Mouse (Mus musculus) testis, postnatal 14 days (tissue): ENCODE measurements around the gene Btbd6.

Experiments
- DNase-seq: peaks from one replicate; pipeline ENCODE4 v3.0.0; 2021; ENCODE audit warnings: low spot score

Gene Btbd6

GRCm38 (mm10) chr12:112952926-112953565 is 23.2 kb upstream of the Btbd6 start:
- DNase-seq = no peak

DNA sequence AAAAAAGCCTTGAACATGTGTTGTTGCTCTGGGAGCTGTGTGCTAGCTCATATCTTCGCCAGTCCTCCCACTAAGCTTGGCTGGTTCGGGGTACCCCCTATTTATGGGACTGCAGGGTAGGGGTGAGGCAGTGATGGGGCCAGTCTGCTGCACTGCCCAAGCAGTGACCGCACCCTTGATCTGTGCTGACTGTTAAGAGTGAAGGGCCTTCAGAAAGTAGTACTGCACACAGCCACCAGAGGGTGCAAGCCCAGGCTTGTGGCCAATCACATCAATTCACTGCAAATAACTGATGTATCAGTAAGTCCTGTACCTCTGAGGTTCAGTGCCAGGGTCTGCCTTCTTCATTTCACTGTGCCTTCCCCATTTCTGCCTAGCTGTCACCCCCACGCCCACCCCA is 20.5 kb upstream of the Btbd6 start:
- DNase-seq = no peak

- DNase-seq = no peak
Observed at GRCm38 (mm10) chr12:112958303-112958702, 18.0 kb upstream of the Btbd6 start.

- DNase-seq = no peak
Observed at GRCm38 (mm10) chr12:112959421-112959820, 16.9 kb upstream of the Btbd6 start.

GRCm38 (mm10) chr12:112961428-112961827 is 14.9 kb upstream of the Btbd6 start:
- no peak for DNase-seq

- DNase-seq = no peak
Observed at GRCm38 (mm10) chr12:112961872-112962271, 14.4 kb upstream of the Btbd6 start.

DNA sequence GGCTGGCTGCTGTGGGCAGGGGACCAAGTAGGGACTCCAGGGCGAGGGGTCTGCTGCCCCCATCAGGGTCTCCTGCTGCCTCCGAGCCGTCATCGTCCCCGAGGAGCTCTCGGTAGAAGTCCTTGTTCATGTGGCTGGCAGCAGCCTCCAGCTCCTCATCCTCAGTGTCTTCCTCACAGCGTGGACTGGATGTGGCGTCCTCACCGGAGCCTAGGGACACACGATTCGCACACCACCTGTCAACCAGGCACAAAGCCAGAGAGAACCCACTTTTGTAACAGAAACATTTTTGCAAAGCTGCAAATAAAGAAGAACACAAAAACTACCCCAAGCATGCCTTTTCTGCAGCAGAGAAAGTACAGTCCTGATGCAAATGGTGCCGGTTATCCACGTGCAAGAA is 10.5 kb upstream of the Btbd6 start:
- DNase-seq = no peak

DNA sequence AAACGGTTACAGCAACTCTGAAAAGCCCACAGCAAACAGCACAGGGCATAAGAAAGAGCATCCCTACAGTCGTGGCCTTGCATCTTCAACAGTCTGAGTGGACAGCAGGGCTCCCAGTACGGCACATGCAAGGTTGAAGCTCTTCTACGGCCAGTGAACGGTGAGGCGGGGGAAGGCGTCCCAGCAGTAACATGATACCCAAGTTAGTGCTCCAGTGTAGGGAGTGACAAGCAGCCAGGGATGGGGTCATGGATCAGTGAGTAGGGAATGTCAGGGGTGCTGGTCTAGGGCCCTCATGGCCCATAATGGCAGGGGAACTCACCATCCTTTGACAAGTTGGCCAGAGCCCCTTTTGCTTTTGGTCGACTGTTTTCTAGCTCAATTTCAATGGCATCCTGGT is 7.3 kb upstream of the Btbd6 start:
- DNase-seq = no peak

- DNase-seq = no peak
Observed at GRCm38 (mm10) chr12:112969616-112970015, 6.7 kb upstream of the Btbd6 start.

DNA sequence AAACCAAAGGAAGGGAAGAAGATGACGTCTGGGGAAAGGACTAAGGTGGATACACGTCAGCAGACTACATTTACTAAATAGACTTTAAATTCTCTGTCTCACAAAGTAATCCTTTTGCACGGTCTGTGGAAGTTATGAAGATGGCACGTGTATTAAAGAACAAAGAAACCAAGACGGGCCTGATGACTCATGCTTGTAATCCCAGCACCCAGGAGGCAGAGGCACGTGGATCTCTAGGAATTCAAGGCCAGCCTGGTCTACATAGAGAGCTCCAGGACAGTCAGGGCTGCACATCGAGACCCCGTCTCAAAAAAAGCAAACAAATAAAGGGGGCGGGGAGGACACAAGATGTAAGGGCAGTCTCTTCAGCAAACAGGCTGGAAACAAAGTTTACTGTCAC is 1.5 kb upstream of the Btbd6 start:
- DNase-seq = no peak

DNA sequence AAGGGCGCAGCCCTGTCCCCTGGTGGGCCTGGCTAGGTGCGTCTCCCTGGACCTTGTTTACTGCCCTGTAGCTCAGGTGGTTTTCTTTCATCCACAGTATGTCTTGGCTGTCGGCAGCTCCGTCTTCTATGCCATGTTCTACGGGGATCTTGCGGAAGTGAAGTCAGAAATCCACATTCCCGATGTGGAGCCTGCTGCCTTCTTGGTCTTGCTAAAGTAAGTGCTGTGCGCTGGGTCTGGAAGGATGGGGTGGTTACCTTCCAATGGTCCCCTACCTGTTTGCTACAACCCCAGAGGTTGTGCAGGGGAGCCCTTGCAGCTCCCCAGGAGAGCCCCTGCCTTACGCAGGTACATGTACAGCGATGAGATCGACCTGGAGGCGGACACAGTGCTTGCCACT is 874 bp downstream of the Btbd6 start:
- DNase-seq = no peak

DNA sequence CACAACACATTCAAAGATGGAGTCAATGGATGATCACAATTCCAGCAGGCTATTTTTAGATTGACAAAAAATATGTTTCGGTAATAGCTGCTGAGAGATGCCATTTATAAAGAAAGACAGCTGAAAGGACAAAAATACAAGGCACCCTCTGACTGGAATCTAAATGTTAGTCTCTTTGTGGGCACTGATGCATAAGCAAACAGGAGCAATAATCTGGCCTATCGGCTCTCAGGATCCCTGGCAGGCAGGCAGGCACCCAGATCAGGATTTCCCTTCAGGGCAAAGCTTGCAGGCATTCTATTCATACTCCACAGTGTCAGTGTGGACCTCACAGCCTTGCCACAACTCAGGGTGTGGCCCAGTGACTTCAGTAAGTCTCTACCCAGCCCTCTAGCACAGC is 5.7 kb downstream of the Btbd6 start:
- no peak for DNase-seq

DNA sequence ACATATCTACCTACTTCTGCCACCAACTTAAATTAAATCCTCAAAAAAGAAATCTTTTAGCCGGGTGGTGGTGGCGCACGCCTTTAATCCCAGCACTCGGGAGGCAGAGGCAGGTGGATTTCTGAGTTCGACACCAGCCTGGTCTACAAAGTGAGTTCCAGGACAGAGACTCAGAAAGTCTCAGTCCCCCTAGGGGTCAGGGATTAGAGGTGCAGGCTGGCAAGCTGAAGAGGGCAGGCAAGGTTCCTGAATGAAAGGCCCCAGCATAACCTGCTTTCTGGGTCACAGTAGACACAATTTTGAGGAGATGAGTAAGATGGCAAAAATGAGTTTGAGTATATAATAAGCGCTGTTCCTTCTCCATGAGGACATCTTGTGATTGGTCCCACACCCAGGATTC is 9.1 kb downstream of the Btbd6 start:
- DNase-seq = no peak

- no peak for DNase-seq
Observed at GRCm38 (mm10) chr12:112987877-112988276, 11.6 kb downstream of the Btbd6 start.

GRCm38 (mm10) chr12:112990706-112991405 is 14.6 kb downstream of the Btbd6 start:
- no peak for DNase-seq

GRCm38 (mm10) chr12:112991444-112991843 is 15.2 kb downstream of the Btbd6 start:
- no peak for DNase-seq

DNA sequence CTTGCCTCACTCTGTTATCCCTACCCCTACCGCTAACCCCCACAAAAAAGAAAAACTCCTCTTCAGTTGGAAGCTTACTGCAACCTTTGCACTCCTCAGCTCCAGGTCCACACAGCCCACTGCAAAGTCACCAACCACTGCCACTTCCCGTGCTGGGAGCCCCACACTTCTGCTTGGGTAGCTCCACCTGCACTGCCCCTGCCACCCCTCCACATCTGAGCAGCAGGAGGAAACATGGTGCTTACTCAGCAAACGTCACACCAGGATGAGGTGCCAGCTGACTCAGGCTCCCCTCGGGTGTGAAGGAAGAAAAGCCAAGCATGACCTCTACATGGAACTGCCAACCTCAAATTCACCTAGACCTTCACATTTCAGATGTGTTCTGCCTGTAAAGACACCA is 17.9 kb downstream of the Btbd6 start:
- no peak for DNase-seq

DNA sequence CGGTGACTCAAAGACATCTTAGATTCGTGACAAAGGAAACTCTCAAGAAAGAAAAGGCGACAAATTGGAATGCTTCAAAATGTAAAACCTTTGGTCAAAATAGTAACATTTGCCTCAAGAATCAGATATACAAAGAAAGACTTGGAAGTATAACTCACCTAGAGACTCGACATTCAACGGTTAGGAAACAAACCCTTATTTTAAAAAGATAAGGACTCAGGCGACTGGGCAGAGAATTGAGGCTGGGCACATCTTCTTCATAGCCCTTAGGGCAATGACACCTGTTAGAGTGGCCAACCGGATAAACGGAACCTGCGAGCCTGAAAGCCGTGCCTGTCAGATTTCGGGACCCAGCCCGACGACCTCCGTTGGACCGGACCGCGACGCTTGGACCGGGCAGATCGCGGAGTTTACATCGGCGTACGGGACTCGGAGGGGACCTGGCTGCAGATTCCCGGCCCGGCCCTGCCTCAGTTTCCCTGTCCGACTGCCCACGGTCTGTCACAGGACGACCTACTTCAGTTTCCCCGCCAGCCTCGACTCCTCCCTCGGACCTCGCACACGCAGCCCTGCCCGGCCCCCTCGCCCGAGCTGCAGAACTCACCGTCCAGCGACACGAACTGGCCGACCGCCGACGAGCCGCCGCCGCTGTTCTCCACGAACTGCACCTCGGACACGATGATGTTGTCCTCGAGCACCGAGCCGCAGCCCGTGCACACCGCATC is 23.4 kb downstream of the Btbd6 start:
- peak; percentile 70 for DNase-seq

DNA sequence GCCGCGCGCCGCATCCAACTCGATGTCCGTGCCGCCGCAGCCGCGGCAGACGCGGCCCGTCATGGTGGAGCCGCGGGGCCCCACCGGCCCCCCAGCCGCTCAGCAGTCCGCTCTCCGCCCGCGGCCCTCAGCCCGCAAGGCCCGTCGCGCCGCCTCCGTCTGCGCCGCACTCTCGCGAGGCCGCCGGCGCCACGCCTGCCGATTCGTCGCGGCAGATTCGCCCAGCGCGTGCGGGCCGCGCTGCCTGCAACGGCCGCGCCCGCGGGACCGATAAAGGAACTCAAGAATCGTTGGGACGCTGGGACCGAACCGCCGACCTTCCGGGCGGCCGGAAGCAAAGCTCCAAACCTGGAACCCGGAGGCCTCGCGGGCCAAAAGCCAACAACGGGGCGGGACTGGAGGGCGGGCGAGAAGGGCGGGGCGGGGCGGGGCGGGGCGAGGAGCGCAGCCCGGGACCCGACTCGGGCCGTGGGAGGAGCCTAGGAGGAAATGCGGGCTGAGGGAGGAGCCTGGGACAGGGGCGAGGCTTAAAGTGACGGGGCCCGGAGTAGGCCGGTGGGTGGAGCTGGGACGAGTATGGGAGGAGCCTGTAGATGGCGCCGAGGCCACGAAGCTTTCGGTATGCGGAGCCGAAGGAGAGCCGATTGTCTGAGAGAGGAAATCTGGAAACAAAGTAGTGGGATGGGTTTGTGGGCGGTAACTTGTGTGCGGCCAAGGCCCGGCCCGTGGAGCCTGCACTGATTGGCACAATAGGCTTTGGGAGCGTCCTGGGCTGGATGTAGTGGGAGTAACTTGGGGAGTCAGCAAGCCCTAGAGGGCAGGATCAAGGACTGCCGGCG is 24.2 kb downstream of the Btbd6 start, which contains the start of gene Brf1:
Gene Brf1, minus strand, starts transcription at position 411 of the 839 bp plus-strand sequence.
- DNase-seq = peak; percentile 97

DNA sequence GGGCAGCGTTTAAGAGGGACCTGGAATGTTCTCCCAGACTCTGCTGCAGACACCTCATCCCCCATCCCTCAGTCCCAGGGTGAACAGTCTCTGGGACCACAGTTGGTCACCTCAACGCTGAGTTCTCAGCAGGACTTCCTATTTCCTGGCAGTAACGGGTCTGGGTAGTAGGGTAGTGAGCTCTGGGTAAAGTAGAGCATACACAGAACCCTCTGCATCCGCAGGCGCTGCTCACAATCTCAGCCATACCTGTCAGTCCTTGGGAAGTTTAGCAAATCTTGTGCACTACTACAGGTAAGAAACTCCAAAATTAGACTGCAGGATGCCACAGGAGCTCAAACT is 24.8 kb downstream of the Btbd6 start:
- DNase-seq = no peak

- DNase-seq = no peak
Observed at GRCm38 (mm10) chr12:113002667-113003066, 26.4 kb downstream of the Btbd6 start.

- no peak for DNase-seq
Observed at GRCm38 (mm10) chr12:113004011-113004410, 27.7 kb downstream of the Btbd6 start.
